Mouse (Mus musculus) cortical plate, adult 2 months (tissue): Measurements from ENCODE around the gene Gm826.

ENCODE experiments used
- CTCF ChIP-seq: fragments of 200-500 bp; IDR thresholded peaks from 2 replicates; pipeline ENCODE4 v1.5.1; 2011; ENCODE audit warnings: mild to moderate bottlenecking, control low read depth, low read length; ENCODE audit not compliant: insufficient read depth; ENCODE audit errors: extremely low read depth
- POLR2A ChIP-seq: fragments of 200-500 bp; IDR thresholded peaks from 2 replicates; pipeline ENCODE4 v1.6.1; 2011; ENCODE audit warnings: mild to moderate bottlenecking, low read length, control low read depth; ENCODE audit not compliant: insufficient read depth; ENCODE audit errors: extremely low read depth

DNA sequence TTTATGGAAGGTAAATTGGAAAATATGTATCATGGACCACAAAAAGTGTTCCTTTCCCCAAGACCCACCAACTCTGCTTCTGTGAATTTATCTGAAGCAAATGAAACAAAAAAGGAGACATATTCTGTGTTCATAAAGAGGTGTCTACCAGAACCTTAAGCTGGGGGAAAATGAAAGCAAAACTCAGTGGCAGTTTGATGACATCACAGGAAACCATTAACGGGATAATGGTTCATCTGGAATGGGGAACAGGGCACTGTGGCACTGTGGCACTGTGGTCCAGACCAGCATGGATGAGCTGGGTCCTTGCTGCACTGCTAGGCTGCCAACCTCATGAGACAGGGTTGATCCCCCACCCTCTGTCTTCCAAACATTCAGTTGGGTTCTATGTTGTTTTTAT lies 1.1 kb upstream of the Gm826 start:
- no peak for TF ChIP-seq POLR2A
- TF ChIP-seq CTCF = no peak
